15 mouse cellular contexts compared by ENCODE assay signal in genomic region chr14:17636971-17637370, GRCm38 (mm10). TPM values are rescaled to one million over a fixed set of nuclear protein-coding genes. Genes with fewer than 3 reads are reported as not detected.
DNase-seq lines count a peak whose midpoint lies in the region.
"Had no signal": no experiment of that assay in that cellular context is flagged by ENCODE, and none has a peak within 500 bp of the region (broad histone marks: within the 10 kb centered on the region; RNA-seq: fewer than 3 reads in every experiment).

No protein-coding gene starts in this region.

- DNase-seq in cerebellum, postnatal 14 days: peak; percentile 33 to 49
- no peak for DNase-seq in cerebellum, adult 18-20 months
- peak; percentile 14 for DNase-seq in ovary, postnatal 14 days (ENCODE audit: low spot score)
- no peak for DNase-seq in ovary, adult 18-20 months (ENCODE audit: low spot score)
- DNase-seq in kidney, postnatal 10 days: peak; percentile 58
- DNase-seq in adrenal gland, postnatal 25 days: no peak
- DNase-seq in urinary bladder, adult 2 months (ENCODE audit: low spot score): no peak
- DNase-seq: adrenal gland, adult 8-10 months; cerebellum, adult 11 months; cerebellum, adult 9-11 months; gastrocnemius, postnatal 25 days; heart, postnatal 36 days; retina, postnatal 1 day; right cerebral cortex, postnatal 14 days; thymus, postnatal 14 days had no signal

RNA-seq across cellular contexts. Expression of gene Thrb, which starts 23.1 kb away (rescaled TPM):
- 77.2 and 125 TPM in 2 replicates for total RNA-seq in adrenal gland, postnatal 25 days (2021)
- polyA plus RNA-seq in urinary bladder, adult 2 months (2012; rRNA removed): 11.8 and 11.9 TPM in 2 replicates

Comparison
In these comparisons a context has a peak if more than half of its experiments do, and no peak if none do; other contexts are left out.
1. DNase-seq: peak in cerebellum, postnatal 14 days (2 of 2), ovary, postnatal 14 days (single experiment) and kidney, postnatal 10 days (single experiment); none in cerebellum, adult 18-20 months (0 of 2), ovary, adult 18-20 months (single experiment), adrenal gland, postnatal 25 days (single experiment) and urinary bladder, adult 2 months (single experiment).